Mouse (Mus musculus) layer of hippocampus, adult 9-10 months (tissue): ENCODE results near the gene Hist1h4b.
A peak's percentile ranks its signal among the peaks of the same experiment; 100 is the strongest.
"Not testable (repeated sequence)": the region's sequence is repeated elsewhere in the genome, so short reads cannot be mapped to it uniquely, and the experiment has no call there.

Experiments used
- DNase-seq: peaks from one replicate; pipeline ENCODE4 v3.0.0; 2022; ENCODE audit warnings: low spot score

Gene Hist1h4b

GRCm38 (mm10) chr13:23756790-23757189, at the start of gene Hist1h4b:
Gene Hist1h4b (plus strand): TSS chr13:23757013.
- peak; percentile 93 for DNase-seq

- DNase-seq, result no peak
Observed at GRCm38 (mm10) chr13:23708041-23708440, 48.8 kb upstream of the Hist1h4b start.

- DNase-seq, result no peak
Observed at GRCm38 (mm10) chr13:23708654-23709053, 48.2 kb upstream of the Hist1h4b start.

- no peak for DNase-seq
Observed at GRCm38 (mm10) chr13:23709714-23710373, 47.0 kb upstream of the Hist1h4b start.

- no peak for DNase-seq
Observed at GRCm38 (mm10) chr13:23710374-23711089, 46.3 kb upstream of the Hist1h4b start, which contains the start of gene Hfe. Gene Hfe (minus strand): TSS chr13:23710854.

GRCm38 (mm10) chr13:23716261-23717042, 40.4 kb upstream of the Hist1h4b start:
- DNase-seq, result no peak

- no peak for DNase-seq
Observed at GRCm38 (mm10) chr13:23717176-23717575, 39.6 kb upstream of the Hist1h4b start.

- not testable (repeated sequence) for DNase-seq
Observed at GRCm38 (mm10) chr13:23717593-23718245, 39.1 kb upstream of the Hist1h4b start.

- DNase-seq, result no peak
Observed at GRCm38 (mm10) chr13:23724239-23724638, 32.6 kb upstream of the Hist1h4b start.

- DNase-seq, result no peak
Observed at GRCm38 (mm10) chr13:23725213-23725612, 31.6 kb upstream of the Hist1h4b start.

- no peak for DNase-seq
Observed at GRCm38 (mm10) chr13:23728472-23729191, 28.2 kb upstream of the Hist1h4b start.

- no peak for DNase-seq
Observed at GRCm38 (mm10) chr13:23729192-23729525, 27.7 kb upstream of the Hist1h4b start.

- no peak for DNase-seq
Observed at GRCm38 (mm10) chr13:23729706-23730105, 27.1 kb upstream of the Hist1h4b start.

GRCm38 (mm10) chr13:23730479-23730878, 26.3 kb upstream of the Hist1h4b start:
- DNase-seq, result no peak

GRCm38 (mm10) chr13:23732156-23732804, 24.5 kb upstream of the Hist1h4b start:
- no peak for DNase-seq

- no peak for DNase-seq
Observed at GRCm38 (mm10) chr13:23737091-23737490, 19.7 kb upstream of the Hist1h4b start.

GRCm38 (mm10) chr13:23738041-23738440, 18.8 kb upstream of the Hist1h4b start:
- DNase-seq, result no peak

- DNase-seq, result peak; percentile 69
Observed at GRCm38 (mm10) chr13:23738677-23739068, 18.1 kb upstream of the Hist1h4b start, which contains the start of gene Hist1h1c. Gene Hist1h1c (plus strand): TSS chr13:23738808.

GRCm38 (mm10) chr13:23739069-23739921, 17.5 kb upstream of the Hist1h4b start:
- DNase-seq, result peak; percentile 89

- DNase-seq, result no peak
Observed at GRCm38 (mm10) chr13:23739922-23740252, 16.9 kb upstream of the Hist1h4b start.
